Mouse (Mus musculus) spleen, postnatal 14 days (tissue): ENCODE measurements around the gene Olfr1271.
"Not testable (repeated sequence)": the region's sequence is repeated elsewhere in the genome, so short reads cannot be mapped to it uniquely, and the experiment has no call there.

Experiments used
- DNase-seq, 2 experiments: peaks; one replicate each; pipeline ENCODE4 v3.0.0; 2021 to 2022; ENCODE audit warnings: low spot score in 2 of 2

Olfr1271 gene

GRCm38 (mm10) chr2:90270932-90271331, at the start of gene Olfr1271:
Olfr1271 (minus strand) TSS chr2:90271032.
- DNase-seq = no peak

DNA sequence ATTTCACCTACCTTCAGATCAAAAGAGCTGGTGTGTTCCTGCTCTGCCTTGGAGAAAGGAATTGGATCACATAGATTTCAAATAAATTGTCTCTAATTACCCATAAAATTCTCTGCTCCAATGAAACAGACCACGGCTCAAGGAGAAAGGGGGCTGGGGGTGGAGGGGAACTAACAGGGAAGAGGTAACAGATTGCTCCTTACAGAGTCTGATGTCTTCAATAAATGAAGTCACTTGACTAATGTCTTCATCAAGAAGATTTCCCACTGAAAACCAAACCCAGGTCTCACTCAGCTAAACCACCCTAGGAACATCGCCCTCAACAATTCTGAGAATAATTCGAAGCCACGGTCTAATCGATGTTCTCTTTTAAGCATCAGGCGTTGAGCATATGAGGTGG, 21.9 kb upstream of the Olfr1271 start, which contains the start of gene Olfr1272:
Gene Olfr1272 (minus strand): TSS at position 101 of the 400 bp plus-strand sequence.
- DNase-seq = no peak

- no peak for DNase-seq
Observed at GRCm38 (mm10) chr2:90257492-90257891, 13.3 kb downstream of the Olfr1271 start, which contains the start of gene Olfr142. Olfr142 (minus strand) TSS chr2:90257592.

DNA sequence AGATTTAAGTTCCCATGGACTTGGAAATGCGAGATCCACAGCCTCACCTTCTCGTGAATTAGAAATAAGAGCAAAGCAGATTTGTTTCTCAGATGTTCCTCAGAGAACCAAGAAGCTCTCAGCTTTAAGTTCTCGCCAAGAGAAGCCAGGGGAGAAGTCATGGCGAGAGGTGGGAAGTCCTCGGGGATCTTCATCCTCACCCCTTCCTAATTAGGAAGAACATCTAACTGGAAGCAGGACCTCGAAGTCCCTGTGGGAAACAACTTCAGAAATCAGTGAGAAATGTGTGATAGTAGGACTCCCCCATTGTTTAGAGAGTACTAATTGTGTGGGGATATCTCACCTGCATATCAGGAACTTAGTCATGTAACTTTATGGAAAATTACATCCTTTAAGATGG, 46.4 kb downstream of the Olfr1271 start, which contains the start of gene Olfr1506:
Gene Olfr1506 (minus strand): TSS at position 101 of the 400 bp plus-strand sequence.
- DNase-seq = not testable (repeated sequence)
